Comparison of ENCODE assay signal across 7 mouse cellular contexts in genomic region chr4:141147112-141148008, GRCm38 (mm10). TPM values are rescaled to one million over a fixed set of nuclear protein-coding genes. Genes with fewer than 3 reads are reported as not detected.
DNase-seq lines count a peak whose midpoint lies in the region; ATAC-seq lines count a peak whose summit lies in the region.

Fbxo42 (plus strand) TSS chr4:141147913.

- 8% methylated on average over 58 of the region's 58 CpGs for WGBS in embryonic facial prominence, embryonic 10.5 days
- 8% methylated on average over 58 of the region's 58 CpGs for WGBS in limb, embryonic 10.5 days
- 9% methylated on average over 58 of the region's 58 CpGs for WGBS in midbrain, embryonic 13.5 days

- ATAC-seq in granulocyte monocyte progenitor cell, adult 5-6 weeks (replicated peaks; ENCODE audit: poor library complexity, severe bottlenecking): peak; percentile 69
- ATAC-seq in midbrain, embryonic 13.5 days: peak; percentile 83

- DNase-seq in adrenal gland, postnatal 10 days: peak; percentile 95
- DNase-seq in embryonic facial prominence, embryonic 10.5 days (ENCODE audit: low spot score): peak; percentile 97
- DNase-seq in kidney, adult 11 months: peak; percentile 91
- DNase-seq in limb, embryonic 10.5 days (ENCODE audit: low spot score): peak; percentile 97
- DNase-seq in spleen, adult 12 weeks (ENCODE audit: low spot score): peak; percentile 95

- peaks cover 21% of the 10 kb centered on the region for H3K4me1 ChIP-seq in embryonic facial prominence, embryonic 10.5 days
- H3K4me1 ChIP-seq in limb, embryonic 10.5 days: peaks cover 21% of the 10 kb centered on the region
- peaks cover 29% of the 10 kb centered on the region for H3K4me1 ChIP-seq in midbrain, embryonic 13.5 days (replicated peaks)

- H3K9ac ChIP-seq in midbrain, embryonic 13.5 days (replicated peaks): peak within 1 kb of the TSS; percentile 95

- 0 out of 2 replicates have a peak, but pooled peaks cover 2% of the 10 kb centered on the region for H3K36me3 ChIP-seq in embryonic facial prominence, embryonic 10.5 days (replicated peaks)
- H3K36me3 ChIP-seq in limb, embryonic 10.5 days: peaks cover 4% of the 10 kb centered on the region; the same call in 1 of the 2 replicates
- H3K36me3 ChIP-seq in midbrain, embryonic 13.5 days: no peaks in the 10 kb centered on the region

- peak within 1 kb of the TSS; percentile 92 for H3K4me2 ChIP-seq in midbrain, embryonic 13.5 days (replicated peaks)

- peak within 1 kb of the TSS; percentile 99 for H3K4me3 ChIP-seq in embryonic facial prominence, embryonic 10.5 days
- H3K4me3 ChIP-seq in limb, embryonic 10.5 days: peak within 1 kb of the TSS; percentile 99
- peak within 1 kb of the TSS; percentile 100 for H3K4me3 ChIP-seq in midbrain, embryonic 13.5 days (replicated peaks)

- peak within 1 kb of the TSS; percentile 95 for H3K27ac ChIP-seq in embryonic facial prominence, embryonic 10.5 days (replicated peaks)
- peak within 1 kb of the TSS; percentile 92 for H3K27ac ChIP-seq in limb, embryonic 10.5 days
- peak within 1 kb of the TSS; percentile 83 for H3K27ac ChIP-seq in midbrain, embryonic 13.5 days

- H3K9me3 ChIP-seq in embryonic facial prominence, embryonic 10.5 days: no peaks in the 10 kb centered on the region
- no peaks in the 10 kb centered on the region for H3K9me3 ChIP-seq in limb, embryonic 10.5 days (replicated peaks)
- H3K9me3 ChIP-seq in midbrain, embryonic 13.5 days: no peaks in the 10 kb centered on the region

- H3K27me3 ChIP-seq in embryonic facial prominence, embryonic 10.5 days (replicated peaks; ENCODE audit: low read depth, poor library complexity, severe bottlenecking): no peaks in the 10 kb centered on the region
- no peaks in the 10 kb centered on the region for H3K27me3 ChIP-seq in limb, embryonic 10.5 days (ENCODE audit: low read depth, poor library complexity, severe bottlenecking)
- no peaks in the 10 kb centered on the region for H3K27me3 ChIP-seq in midbrain, embryonic 13.5 days

RNA-seq across cellular contexts. Expression of gene Fbxo42, which starts in this region (rescaled TPM):
- 10 to 100 TPM; 16.6 to 21.2 TPM for total RNA-seq in adrenal gland, postnatal 10 days (2021)
- 29.3 and 30.6 TPM in 2 replicates for polyA plus RNA-seq in embryonic facial prominence, embryonic 10.5 days (2016; fragmentation: Nextera tagmentation; extraction: Ambion mirVana)
- total RNA-seq in granulocyte monocyte progenitor cell, adult 5-6 weeks (2014; fragmentation: Nextera tagmentation): 16.5 and 18.6 TPM in 2 replicates
- 7.2 and 7.8 TPM in 2 replicates for total RNA-seq in granulocyte monocyte progenitor cell, adult 5-6 weeks (2017)
- polyA plus RNA-seq in limb, embryonic 10.5 days (2016; fragmentation: Nextera tagmentation; extraction: Ambion mirVana): 27.1 and 32.2 TPM in 2 replicates
- 22.9 and 26.3 TPM in 2 replicates for polyA plus RNA-seq in midbrain, embryonic 13.5 days (2015; fragmentation: Nextera tagmentation; extraction: Ambion mirVana)

Comparison
In these comparisons a context has a peak if more than half of its experiments do, and no peak if none do; other contexts are left out.
1. Peak in every context shown above with its lines: DNase-seq, ATAC-seq, H3K4me3 ChIP-seq and H3K27ac ChIP-seq.